Mouse (Mus musculus): ENCODE measurements around the gene Trpc5.

The Trpc5 gene

DNA sequence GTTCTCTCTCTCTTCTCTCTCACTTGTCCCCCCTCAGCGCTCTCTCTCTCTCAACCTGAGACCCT is at the start of gene Trpc5:
Gene Trpc5, minus strand, starts transcription at position 39 of the 65 bp plus-strand sequence.
- in situ Hi-C loops (cut with MboI, MseI), result loop anchor here (10.0 kb wide), 1 partner anchor 957 kb away; no protein-coding TSS in a partner anchor

- in situ Hi-C loops (cut with MboI, MseI), result no loop called here
Measured at GRCm38 (mm10) chrX:144716330-144716729, 28.4 kb upstream of the Trpc5 start.

- in situ Hi-C loops (cut with MboI, MseI), result loop anchor here (10.0 kb wide), 1 partner anchor 955 kb away; no protein-coding TSS in a partner anchor
Measured at GRCm38 (mm10) chrX:144689859-144690181, 1.8 kb upstream of the Trpc5 start.

GRCm38 (mm10) chrX:144689119-144689858 is 1.3 kb upstream of the Trpc5 start:
- in situ Hi-C loops (cut with MboI, MseI), result loop anchor here (10.0 kb wide), 1 partner anchor 956 kb away; no protein-coding TSS in a partner anchor

DNA sequence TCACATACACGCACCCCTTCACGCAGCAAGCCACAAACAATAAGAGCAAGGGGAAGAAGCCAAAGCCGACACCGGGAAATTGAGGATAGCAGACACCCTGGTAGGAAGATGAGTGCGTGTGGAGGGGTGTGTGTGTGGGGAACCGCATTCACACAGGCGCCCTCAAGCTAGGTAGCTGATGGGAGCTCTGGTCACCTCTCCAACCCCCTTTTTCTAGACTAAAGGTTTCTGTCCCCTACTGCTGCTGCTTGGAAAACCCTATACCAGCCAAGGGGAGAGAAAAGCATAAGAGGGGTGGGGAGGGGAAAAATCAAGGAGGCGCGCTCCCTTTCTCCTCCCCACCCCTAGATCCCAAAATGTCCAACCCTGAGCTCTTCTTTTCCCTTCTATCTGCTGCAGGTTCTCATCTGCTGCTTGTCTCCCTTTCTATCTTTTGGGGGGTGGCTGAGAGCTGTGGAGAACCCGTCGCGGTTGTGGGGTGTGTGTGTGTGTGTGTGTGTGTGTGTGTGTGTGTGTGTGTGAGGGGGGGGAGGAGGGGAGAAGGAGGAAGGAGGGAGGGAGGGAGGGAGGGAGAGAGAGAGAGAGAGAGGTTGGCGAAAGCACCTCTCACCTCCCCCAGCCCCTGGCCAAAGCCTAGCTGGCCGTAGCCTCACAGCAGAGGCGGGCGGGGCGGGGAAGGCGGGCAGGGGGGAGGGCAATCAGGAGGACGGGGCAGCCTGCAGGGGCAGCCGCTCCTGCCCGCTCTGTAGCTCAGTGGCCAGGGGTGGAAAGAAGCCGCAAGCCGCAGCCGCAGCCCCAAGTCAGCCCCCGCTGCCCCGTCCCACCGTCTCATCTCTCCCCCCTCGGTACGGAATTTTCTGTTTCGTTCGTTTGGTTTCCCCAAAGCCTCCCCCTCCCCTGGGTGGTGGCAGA is 483 bp upstream of the Trpc5 start, which contains the start of gene Rtl4:
Gene Rtl4, plus strand, starts transcription at position 701 of the 912 bp plus-strand sequence.
- in situ Hi-C loops (cut with MboI, MseI), result loop anchor here (10.0 kb wide), 1 partner anchor 956 kb away; no protein-coding TSS in a partner anchor

DNA sequence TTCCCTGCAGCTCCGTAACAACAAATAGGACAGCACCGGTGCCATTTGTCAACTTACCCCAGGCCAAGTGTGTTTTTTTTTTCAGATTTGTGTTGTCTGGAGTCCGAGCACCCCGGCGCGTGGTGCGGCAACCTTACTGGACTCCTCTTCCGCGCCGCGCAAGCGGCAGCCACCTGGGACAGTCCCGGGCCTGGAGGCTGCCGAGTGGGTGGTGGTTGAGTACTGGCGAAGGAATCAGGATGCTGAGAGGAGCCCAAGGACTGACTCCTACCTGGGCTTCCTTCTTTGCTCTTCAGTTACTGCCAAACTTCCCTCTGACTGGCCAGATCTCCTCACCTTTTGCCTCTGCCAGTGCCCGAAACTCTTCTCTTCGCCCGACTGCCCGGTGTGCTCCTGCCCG is 238 bp downstream of the Trpc5 start:
- in situ Hi-C loops (cut with MboI, MseI), result loop anchor here (10.0 kb wide), 1 partner anchor 957 kb away; no protein-coding TSS in a partner anchor

- in situ Hi-C loops (cut with MboI, MseI), result no loop called here
Measured at GRCm38 (mm10) chrX:144652196-144652595, 35.8 kb downstream of the Trpc5 start.

GRCm38 (mm10) chrX:144645394-144645793 is 42.6 kb downstream of the Trpc5 start:
- in situ Hi-C loops (cut with MboI, MseI), result no loop called here

- in situ Hi-C loops (cut with MboI, MseI), result loop anchor here (5.0 kb wide), 1 partner anchor 237 kb away; no protein-coding TSS in a partner anchor
Measured at GRCm38 (mm10) chrX:144644756-144645155, 43.2 kb downstream of the Trpc5 start.

DNA sequence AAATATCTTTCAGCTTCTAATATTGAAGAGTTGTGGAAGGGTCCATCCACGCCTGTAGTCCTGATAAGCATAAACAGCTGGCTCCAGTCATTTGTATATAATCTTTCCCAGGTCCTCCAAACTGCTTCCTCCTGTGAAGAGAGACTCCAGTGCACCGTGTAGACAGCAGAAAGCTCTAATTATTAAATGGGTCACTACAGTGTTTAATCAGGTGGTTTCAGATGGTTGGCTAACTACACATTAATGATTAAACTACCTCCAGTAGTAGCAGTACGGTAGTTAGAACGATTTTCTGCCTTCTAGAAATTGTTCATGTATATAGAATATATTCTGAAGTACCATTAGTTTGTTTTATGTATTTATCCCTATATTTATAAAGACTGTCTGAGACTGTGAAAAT is 75.2 kb downstream of the Trpc5 start:
- in situ Hi-C loops (cut with MboI, MseI), result no loop called here

- in situ Hi-C loops (cut with MboI, MseI), result no loop called here
Measured at GRCm38 (mm10) chrX:144536431-144536830, 151.5 kb downstream of the Trpc5 start.

DNA sequence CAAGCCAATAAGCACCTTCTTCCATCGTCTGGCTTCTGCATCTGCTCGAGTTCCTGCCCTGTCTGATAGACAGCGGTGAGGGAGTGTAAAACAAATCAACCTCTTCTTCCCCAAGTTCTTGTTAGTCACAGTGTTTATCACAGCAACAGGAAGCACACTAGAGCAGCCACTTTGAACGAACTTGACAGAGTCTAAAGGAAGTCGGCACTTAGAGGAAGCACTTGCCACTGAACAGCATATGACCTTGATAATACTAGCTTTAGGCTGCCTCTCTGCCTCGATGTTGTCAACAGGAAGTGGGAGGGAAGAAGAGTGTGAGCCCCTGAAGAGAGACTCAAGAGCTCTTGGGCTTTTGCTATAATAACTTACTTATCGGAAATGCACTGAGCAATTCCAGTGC is 161.9 kb downstream of the Trpc5 start:
- in situ Hi-C loops (cut with MboI, MseI), result no loop called here

GRCm38 (mm10) chrX:144523239-144523638 is 164.7 kb downstream of the Trpc5 start:
- in situ Hi-C loops (cut with MboI, MseI), result no loop called here

GRCm38 (mm10) chrX:144491394-144491793 is 196.6 kb downstream of the Trpc5 start:
- in situ Hi-C loops (cut with MboI, MseI), result no loop called here

DNA sequence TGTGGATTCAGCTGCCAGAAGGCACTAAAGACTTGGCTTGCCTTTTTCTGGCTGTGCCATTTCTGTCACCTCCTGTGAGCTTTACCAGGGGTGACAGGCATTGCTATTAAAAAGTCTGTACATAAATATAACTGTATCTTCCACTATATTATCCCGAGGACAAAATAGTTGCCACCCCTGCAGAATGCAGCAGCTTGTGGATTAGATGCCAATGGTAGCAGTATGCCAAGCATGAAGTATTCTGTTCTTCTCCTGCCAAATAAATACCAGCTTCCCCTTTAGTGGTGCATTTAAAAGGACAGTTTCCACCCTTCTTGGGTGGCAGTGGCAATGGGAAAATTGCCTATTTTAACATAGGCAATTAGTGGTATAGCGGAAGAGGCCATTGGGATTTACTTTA is 223.6 kb downstream of the Trpc5 start:
- in situ Hi-C loops (cut with MboI, MseI), result no loop called here

- in situ Hi-C loops (cut with MboI, MseI), result no loop called here
Measured at GRCm38 (mm10) chrX:144456281-144456680, 231.7 kb downstream of the Trpc5 start, which contains the start of gene Trpc5os. Gene Trpc5os (plus strand): TSS chrX:144456581.

- in situ Hi-C loops (cut with MboI, MseI), result loop anchor here (25.0 kb wide), 1 partner anchor 988 kb away; no protein-coding TSS in a partner anchor
Measured at GRCm38 (mm10) chrX:144423848-144424247, 264.1 kb downstream of the Trpc5 start.

DNA sequence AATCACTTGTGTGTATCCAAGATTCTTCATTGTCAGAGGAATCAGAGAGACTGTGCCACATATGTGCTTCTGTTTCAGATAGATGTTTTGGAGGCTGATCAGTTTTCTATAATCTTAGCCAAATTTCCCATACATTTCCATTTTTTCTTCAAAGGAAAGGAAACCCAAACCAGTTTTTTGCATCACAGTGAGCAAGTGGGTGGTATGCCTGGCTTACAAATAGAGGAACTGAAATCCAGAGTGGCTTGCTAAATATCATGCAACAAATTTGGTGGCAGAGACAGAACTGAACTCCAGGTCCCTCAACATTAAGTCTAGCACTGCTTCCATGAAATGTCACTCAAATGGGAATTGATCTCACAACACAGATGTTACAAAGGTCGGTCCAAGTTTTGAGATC is 266.9 kb downstream of the Trpc5 start:
- in situ Hi-C loops (cut with MboI, MseI), result loop anchor here (25.0 kb wide), 1 partner anchor 991 kb away; no protein-coding TSS in a partner anchor

DNA sequence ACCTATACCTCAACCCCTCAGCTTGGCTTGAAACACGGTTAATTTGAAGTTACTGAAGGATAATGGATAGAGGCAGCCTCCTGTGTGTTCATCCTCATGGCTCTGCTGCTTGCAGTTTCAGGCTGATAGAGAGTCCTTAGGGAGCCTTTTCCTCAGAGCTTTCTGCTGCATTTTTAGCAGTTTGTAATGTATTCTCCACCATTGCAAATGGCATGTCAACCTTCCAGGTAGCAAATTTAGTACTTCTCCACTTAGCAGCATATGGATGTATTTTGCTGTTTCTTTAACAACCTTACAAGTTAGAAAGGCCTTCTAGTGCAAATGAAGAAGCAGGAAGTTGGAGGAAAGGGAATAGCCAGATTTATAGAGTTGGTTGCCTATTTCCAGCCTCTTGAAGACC is 267.7 kb downstream of the Trpc5 start:
- in situ Hi-C loops (cut with MboI, MseI), result loop anchor here (25.0 kb wide), 1 partner anchor 992 kb away; no protein-coding TSS in a partner anchor

- in situ Hi-C loops (cut with MboI, MseI), result loop anchor here (5.0 to 25.0 kb wide), 2 partner anchors 234 to 1004 kb away; no protein-coding TSS in a partner anchor
Measured at GRCm38 (mm10) chrX:144408036-144408435, 279.9 kb downstream of the Trpc5 start.

- in situ Hi-C loops (cut with MboI, MseI), result loop anchor here (5.0 to 25.0 kb wide), 2 partner anchors 1009 to 1274 kb away; no protein-coding TSS in a partner anchor
Measured at GRCm38 (mm10) chrX:144403526-144403925, 284.5 kb downstream of the Trpc5 start.

- in situ Hi-C loops (cut with MboI, MseI), result no loop called here
Measured at GRCm38 (mm10) chrX:144374196-144374595, 313.8 kb downstream of the Trpc5 start.

Data from T-helper 1 cell (primary cell).